Mouse (Mus musculus): ENCODE measurements around the gene Asb1. TPM values are rescaled to one million over a fixed set of nuclear protein-coding genes. Genes with fewer than 3 reads are reported as not detected.

The Asb1 gene
- polyA plus RNA-seq (2014; fragmentation: Illumina TruSeq; extraction: RNeasy Lipid Tissue Mini Kit (QIAGEN cat#74804); ENCODE audit: low read depth, low replicate concordance), result 12.3 TPM

DNA sequence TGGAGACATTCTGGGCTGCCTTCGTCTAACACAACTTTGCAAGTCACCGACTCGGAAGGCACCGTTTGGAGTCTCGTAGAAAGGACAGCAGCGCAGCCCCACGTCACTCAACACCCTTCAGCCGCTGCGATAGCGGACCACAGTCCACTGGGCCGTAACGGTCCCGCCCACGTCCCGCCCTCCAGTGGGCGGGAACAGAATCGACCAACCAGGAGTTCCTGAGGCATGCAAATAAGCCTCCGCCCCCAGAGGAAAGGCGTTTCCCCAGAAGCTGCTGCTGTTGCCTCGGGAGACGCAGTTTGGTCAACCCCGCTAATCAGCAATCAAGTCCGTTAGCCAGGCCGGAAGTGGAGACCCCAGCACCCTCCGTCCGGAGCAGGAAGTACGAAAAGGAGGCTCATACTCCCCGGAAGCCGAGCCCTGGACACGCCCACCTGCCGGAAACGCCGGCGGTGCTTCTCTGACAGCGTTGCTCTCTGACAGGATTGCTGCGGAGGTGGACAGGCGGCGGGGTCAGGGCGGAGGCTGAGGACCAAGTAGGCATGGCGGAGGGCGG, at the start of gene Asb1:
Gene Asb1, plus strand, starts transcription at position 274 of the 556 bp plus-strand sequence.

DNA sequence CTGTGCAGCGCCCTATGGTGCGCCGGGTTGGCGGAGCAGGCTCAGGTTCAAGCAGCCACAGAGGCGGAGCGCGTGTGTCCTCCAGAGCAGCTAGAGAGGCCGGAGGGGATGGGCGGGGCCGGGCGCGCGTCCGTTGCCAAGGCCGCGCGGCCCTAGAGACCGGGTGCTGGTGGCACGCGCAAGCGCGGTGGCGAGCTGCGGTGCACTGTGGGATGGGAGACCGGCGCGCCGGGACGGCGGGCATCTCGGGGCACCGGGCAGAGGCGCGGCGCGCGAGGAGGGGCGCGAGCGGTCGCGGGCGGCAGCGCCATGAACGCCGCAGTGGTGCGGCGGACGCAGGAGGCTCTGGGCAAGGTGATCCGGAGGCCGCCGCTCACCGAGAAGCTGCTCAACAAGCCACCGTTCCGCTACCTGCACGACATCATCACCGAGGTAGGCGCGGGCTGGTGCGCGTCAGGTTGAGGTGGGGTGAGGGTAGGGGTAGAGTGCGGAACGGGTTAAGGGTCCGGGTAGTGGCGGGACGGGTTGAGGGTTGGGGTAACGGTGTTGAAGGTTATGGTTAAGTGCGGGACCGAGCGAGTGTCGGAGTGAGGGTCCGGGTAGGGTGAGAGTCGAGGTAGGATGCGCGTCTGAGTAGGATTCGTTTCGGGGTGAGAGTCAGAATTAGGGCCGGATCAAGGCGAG, 45.7 kb upstream of the Asb1 start, which contains the start of gene Traf3ip1:
Gene Traf3ip1, plus strand, starts transcription at position 191 of the 684 bp plus-strand sequence.

Other genes with a start within 250 kb of the Asb1 start
- 15.4 TPM for gene Scly, start 242.2 kb upstream of the Asb1 start, polyA plus RNA-seq (2014; fragmentation: Illumina TruSeq; extraction: RNeasy Lipid Tissue Mini Kit (QIAGEN cat#74804); ENCODE audit: low read depth, low replicate concordance)
- gene Espnl, start 218.5 kb upstream of the Asb1 start, polyA plus RNA-seq (2014; fragmentation: Illumina TruSeq; extraction: RNeasy Lipid Tissue Mini Kit (QIAGEN cat#74804); ENCODE audit: low read depth, low replicate concordance), result not detected
- 45.7 TPM for gene Klhl30, start 189.5 kb upstream of the Asb1 start, polyA plus RNA-seq (2014; fragmentation: Illumina TruSeq; extraction: RNeasy Lipid Tissue Mini Kit (QIAGEN cat#74804); ENCODE audit: low read depth, low replicate concordance)
- not detected for gene Erfe, start 174.1 kb upstream of the Asb1 start, polyA plus RNA-seq (2014; fragmentation: Illumina TruSeq; extraction: RNeasy Lipid Tissue Mini Kit (QIAGEN cat#74804); ENCODE audit: low read depth, low replicate concordance)
- gene Ilkap, start 141.7 kb upstream of the Asb1 start, polyA plus RNA-seq (2014; fragmentation: Illumina TruSeq; extraction: RNeasy Lipid Tissue Mini Kit (QIAGEN cat#74804); ENCODE audit: low read depth, low replicate concordance), result 66.3 TPM
- gene Hes6, start 126.5 kb upstream of the Asb1 start, polyA plus RNA-seq (2014; fragmentation: Illumina TruSeq; extraction: RNeasy Lipid Tissue Mini Kit (QIAGEN cat#74804); ENCODE audit: low read depth, low replicate concordance), result 20.9 TPM
- 3.0 TPM for gene Per2, start 81.2 kb upstream of the Asb1 start, polyA plus RNA-seq (2014; fragmentation: Illumina TruSeq; extraction: RNeasy Lipid Tissue Mini Kit (QIAGEN cat#74804); ENCODE audit: low read depth, low replicate concordance)
- 7.3 TPM for gene Traf3ip1, start 45.9 kb upstream of the Asb1 start, polyA plus RNA-seq (2014; fragmentation: Illumina TruSeq; extraction: RNeasy Lipid Tissue Mini Kit (QIAGEN cat#74804); ENCODE audit: low read depth, low replicate concordance)

Data from heart, adult 10 weeks (tissue).